In genomic region chr3:58168522-58169185, GRCm38 (mm10) we compare ENCODE assay signal across 8 mouse cellular contexts.
A peak's percentile ranks its signal among the peaks of the same experiment; 100 is the strongest.
DNase-seq lines count a peak whose midpoint lies in the region; ATAC-seq and TF ChIP-seq lines count a peak whose summit lies in the region.

No protein-coding gene starts in this region.

- no peak for TF ChIP-seq CTCF in lung, postnatal 0 days (IDR thresholded peaks at IDR 0.05)

- no peak overlapping the region for H3K27ac ChIP-seq in forebrain, embryonic 14.5 days (ENCODE audit: low read depth, low read length)
- H3K27ac ChIP-seq in hindbrain, embryonic 12.5 days, result no peak overlapping the region
- no peak overlapping the region for H3K27ac ChIP-seq in lung, postnatal 0 days (ENCODE audit: low read length)
- peak overlapping the region; percentile 21; the same call in 1 of the 2 replicates for H3K27ac ChIP-seq in stomach, embryonic 14.5 days (ENCODE audit: low read length)

- no peaks in the 10 kb centered on the region for H3K27me3 ChIP-seq in forebrain, embryonic 14.5 days (replicated peaks; ENCODE audit: control insufficient read depth, insufficient read depth, low read length)
- no peaks in the 10 kb centered on the region for H3K27me3 ChIP-seq in hindbrain, embryonic 12.5 days
- no peaks in the 10 kb centered on the region for H3K27me3 ChIP-seq in lung, postnatal 0 days (replicated peaks; ENCODE audit: insufficient read depth, low read length)
- H3K27me3 ChIP-seq in stomach, embryonic 14.5 days (ENCODE audit: control insufficient read depth, insufficient read depth, low read length), result no peaks in the 10 kb centered on the region

- DNase-seq in embryo, embryonic 11 days, result peak; percentile 17
- no peak for DNase-seq in embryo, embryonic 9.5 days (ENCODE audit: extremely low spot score)
- peak; percentile 71 for DNase-seq in adipocyte (ENCODE audit: low spot score)
- peak; percentile 74 for DNase-seq in forebrain, embryonic 14.5 days (ENCODE audit: low spot score)
- peak; percentile 42 for DNase-seq in lung, postnatal 0 days (ENCODE audit: low spot score)
- DNase-seq in spleen, postnatal 10 days (ENCODE audit: low spot score in 2 of 2), result no peak

- no peak overlapping the region for H3K4me3 ChIP-seq in forebrain, embryonic 14.5 days (ENCODE audit: low read depth, low read length)
- H3K4me3 ChIP-seq in hindbrain, embryonic 12.5 days, result no peak overlapping the region
- no peak overlapping the region for H3K4me3 ChIP-seq in lung, postnatal 0 days (ENCODE audit: low read depth, low read length)
- no peak overlapping the region for H3K4me3 ChIP-seq in stomach, embryonic 14.5 days (ENCODE audit: low read depth, low read length)

- no peaks in the 10 kb centered on the region for H3K9me3 ChIP-seq in forebrain, embryonic 14.5 days (replicated peaks; ENCODE audit: control insufficient read depth, low read length)
- H3K9me3 ChIP-seq in hindbrain, embryonic 12.5 days (replicated peaks), result no peaks in the 10 kb centered on the region
- H3K9me3 ChIP-seq in lung, postnatal 0 days (ENCODE audit: low read length), result no peaks in the 10 kb centered on the region
- H3K9me3 ChIP-seq in stomach, embryonic 14.5 days (ENCODE audit: control insufficient read depth, low read depth, low read length), result no peaks in the 10 kb centered on the region

- H3K36me3 ChIP-seq in forebrain, embryonic 14.5 days (ENCODE audit: control insufficient read depth, insufficient read depth, low read length), result no peaks in the 10 kb centered on the region
- no peaks in the 10 kb centered on the region for H3K36me3 ChIP-seq in hindbrain, embryonic 12.5 days
- H3K36me3 ChIP-seq in lung, postnatal 0 days (ENCODE audit: insufficient read depth, low read length), result no peaks in the 10 kb centered on the region
- no peaks in the 10 kb centered on the region for H3K36me3 ChIP-seq in stomach, embryonic 14.5 days (ENCODE audit: control insufficient read depth, insufficient read depth, low read length)

- no peak overlapping the region for H3K4me2 ChIP-seq in forebrain, embryonic 14.5 days (ENCODE audit: low read length)
- no peak overlapping the region for H3K4me2 ChIP-seq in hindbrain, embryonic 12.5 days (replicated peaks)
- H3K4me2 ChIP-seq in lung, postnatal 0 days (replicated peaks; ENCODE audit: low read depth, low read length), result no peak overlapping the region
- H3K4me2 ChIP-seq in stomach, embryonic 14.5 days (replicated peaks; ENCODE audit: low read depth, low read length), result no peak overlapping the region

- no peak overlapping the region for H3K9ac ChIP-seq in forebrain, embryonic 14.5 days (ENCODE audit: low read length)
- no peak overlapping the region for H3K9ac ChIP-seq in hindbrain, embryonic 12.5 days
- no peak overlapping the region for H3K9ac ChIP-seq in lung, postnatal 0 days (replicated peaks; ENCODE audit: low read depth)
- H3K9ac ChIP-seq in stomach, embryonic 14.5 days (replicated peaks; ENCODE audit: low read depth, low read length), result no peak overlapping the region

- peak; percentile 73 for ATAC-seq in forebrain, embryonic 14.5 days
- ATAC-seq in hindbrain, embryonic 12.5 days (ENCODE audit: low FRiP score), result peak; percentile 35; the same call in 1 of the 2 replicates
- peak; percentile 25 for ATAC-seq in lung, postnatal 0 days
- ATAC-seq in stomach, embryonic 14.5 days (ENCODE audit: insufficient number of reproducible peaks, insufficient read depth, low FRiP score, low read depth), result no peak

- WGBS in forebrain, embryonic 14.5 days, result 38% methylated on average over 14 of the region's 14 CpGs
- WGBS in hindbrain, embryonic 12.5 days, result 43% methylated on average over 14 of the region's 14 CpGs
- 47% methylated on average over 14 of the region's 14 CpGs for WGBS in lung, postnatal 0 days
- WGBS in stomach, embryonic 14.5 days, result 53% methylated on average over 14 of the region's 14 CpGs

- no peak for TF ChIP-seq EP300 in lung, postnatal 0 days (IDR thresholded peaks at IDR 0.05)

- H3K4me1 ChIP-seq in forebrain, embryonic 14.5 days (ENCODE audit: control insufficient read depth, insufficient read depth, low read length), result no peaks in the 10 kb centered on the region
- peaks cover 6% of the 10 kb centered on the region; the same call in 1 of the 2 replicates for H3K4me1 ChIP-seq in hindbrain, embryonic 12.5 days
- H3K4me1 ChIP-seq in lung, postnatal 0 days (ENCODE audit: insufficient read depth, low read depth, low read length), result no peaks in the 10 kb centered on the region
- no peaks in the 10 kb centered on the region for H3K4me1 ChIP-seq in stomach, embryonic 14.5 days (ENCODE audit: control insufficient read depth, insufficient read depth, low read length)

Comparison
In these comparisons a context has a peak if more than half of its experiments do, and no peak if none do; other contexts are left out.
1. DNase-seq: peak in embryo, embryonic 11 days (single experiment), adipocyte (single experiment), forebrain, embryonic 14.5 days (single experiment) and lung, postnatal 0 days (single experiment); none in embryo, embryonic 9.5 days (single experiment) and spleen, postnatal 10 days (0 of 2).